10 mouse cellular contexts compared by ENCODE assay signal in the genomic region with DNA sequence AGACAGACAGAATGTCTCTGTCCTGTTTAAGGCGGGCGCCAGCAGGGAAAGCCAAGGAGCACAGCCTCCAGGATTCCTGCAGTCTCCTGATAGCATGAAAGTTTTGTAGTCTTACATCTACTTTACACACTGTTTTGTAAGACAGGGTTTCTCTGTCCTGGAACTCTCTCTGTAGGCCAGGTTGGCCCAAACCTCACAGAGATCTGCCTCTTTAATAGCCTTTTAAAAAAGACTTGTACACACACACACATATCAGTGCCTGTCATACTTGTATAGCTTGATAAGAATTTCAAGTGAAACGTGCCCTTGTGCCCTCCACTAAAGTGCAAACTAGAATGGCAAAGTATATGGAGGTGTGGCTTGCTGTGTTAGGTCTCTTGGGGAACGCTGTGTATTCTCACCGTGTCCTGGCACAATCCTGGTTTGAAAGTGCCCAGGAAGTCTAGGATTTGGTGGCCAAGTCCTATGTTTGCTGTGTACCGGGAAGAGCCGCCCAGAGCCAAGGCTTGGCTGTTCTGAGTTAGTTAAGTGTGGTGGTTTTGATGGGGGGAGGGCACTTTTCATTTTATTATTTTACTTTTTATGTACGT. TPM values are rescaled to one million over a fixed set of nuclear protein-coding genes. Genes with fewer than 3 reads are reported as not detected.
DNase-seq lines count a peak whose midpoint lies in the region; ATAC-seq and TF ChIP-seq lines count a peak whose summit lies in the region.
"Had no signal": no experiment of that assay in that cellular context is flagged by ENCODE, and none has a peak within 500 bp of the region (broad histone marks: within the 10 kb centered on the region; RNA-seq: fewer than 3 reads in every experiment).

No protein-coding gene starts in this region.

- DNase-seq in layer of hippocampus, adult 2 months (ENCODE audit: low spot score in 2 of 2), result no peak
- DNase-seq in layer of hippocampus, adult 9-11 months, result no peak
- no peak for DNase-seq in limb, embryonic 14.5 days (ENCODE audit: low spot score)
- no peak for DNase-seq in T-cell, adult 2 months (ENCODE audit: low spot score)
- DNase-seq: kidney, postnatal 36 days had no signal

- H3K4me1 ChIP-seq in embryonic fibroblast, embryonic 13.5 days (ENCODE audit: control insufficient read depth, insufficient read depth, low read length), result peaks cover 9% of the 10 kb centered on the region
- peaks cover 28% of the 10 kb centered on the region for H3K4me1 ChIP-seq in limb, embryonic 14.5 days (ENCODE audit: control insufficient read depth, insufficient read depth, low read length)
- peaks cover 44% of the 10 kb centered on the region for H3K4me1 ChIP-seq in neural tube, embryonic 13.5 days (replicated peaks)

- H3K4me3 ChIP-seq in layer of hippocampus, adult 2 months, result peak overlapping the region; percentile 93
- peak overlapping the region; percentile 84 for H3K4me3 ChIP-seq in embryonic fibroblast, embryonic 13.5 days (ENCODE audit: insufficient read depth, low read length)
- H3K4me3 ChIP-seq in limb, embryonic 14.5 days (replicated peaks; ENCODE audit: low read length), result peak overlapping the region; percentile 81
- H3K4me3 ChIP-seq in neural tube, embryonic 13.5 days, result peak overlapping the region; percentile 66

- no peak for ATAC-seq in limb, embryonic 14.5 days (ENCODE audit: low FRiP score, low read depth)
- no peak for ATAC-seq in neural tube, embryonic 13.5 days (ENCODE audit: low read depth)
- ATAC-seq in inflammation-experienced regulatory T-cells, adult 6 months, result no peak
- ATAC-seq in monocyte, adult 5-6 weeks (replicated peaks; ENCODE audit: insufficient number of reproducible peaks, low FRiP score, low TSS enrichment, poor library complexity, severe bottlenecking), result no peak
- ATAC-seq: activated CD4-positive, CD25-positive, alpha-beta regulatory T cell, adult 4 months had no signal

- H3K27me3 ChIP-seq in limb, embryonic 14.5 days (ENCODE audit: control insufficient read depth, insufficient read depth, low read length), result no peaks in the 10 kb centered on the region
- H3K27me3 ChIP-seq in neural tube, embryonic 13.5 days, result peaks cover 45% of the 10 kb centered on the region

- peak overlapping the region; percentile 74 for H3K9ac ChIP-seq in limb, embryonic 14.5 days (ENCODE audit: low read depth, low read length, severe bottlenecking)
- H3K9ac ChIP-seq in neural tube, embryonic 13.5 days, result peak overlapping the region; percentile 76

- peaks cover 37% of the 10 kb centered on the region for H3K36me3 ChIP-seq in limb, embryonic 14.5 days (ENCODE audit: control insufficient read depth, insufficient read depth, low read length)
- H3K36me3 ChIP-seq in neural tube, embryonic 13.5 days, result peaks cover 20% of the 10 kb centered on the region; the same call in 1 of the 2 replicates

- 76% methylated on average over 8 of the region's 8 CpGs for WGBS in limb, embryonic 14.5 days
- WGBS in neural tube, embryonic 13.5 days, result 83% methylated on average over 8 of the region's 8 CpGs

- no peaks in the 10 kb centered on the region for H3K9me3 ChIP-seq in limb, embryonic 14.5 days (ENCODE audit: control insufficient read depth, low read length)
- no peaks in the 10 kb centered on the region for H3K9me3 ChIP-seq in neural tube, embryonic 13.5 days

- peak overlapping the region; percentile 100 for H3K4me2 ChIP-seq in limb, embryonic 14.5 days (replicated peaks; ENCODE audit: low read depth, low read length, severe bottlenecking)
- peak overlapping the region; percentile 100 for H3K4me2 ChIP-seq in neural tube, embryonic 13.5 days

- TF ChIP-seq POLR2A in embryonic fibroblast, embryonic 13.5 days (IDR thresholded peaks at IDR 0.05; ENCODE audit: low read depth, low read length), result no peak
- TF ChIP-seq POLR2A in limb, embryonic 14.5 days (IDR thresholded peaks at IDR 0.05; ENCODE audit: borderline replicate concordance, extremely low read depth, insufficient read depth, insufficient read length), result no peak

- peak overlapping the region; percentile 32 for H3K27ac ChIP-seq in layer of hippocampus, adult 2 months
- H3K27ac ChIP-seq in embryonic fibroblast, embryonic 13.5 days (ENCODE audit: insufficient read depth, low read length), result 0 out of 2 replicates have a peak overlapping the region, but pooled peaks have one; percentile 34
- no peak overlapping the region for H3K27ac ChIP-seq in limb, embryonic 14.5 days (replicated peaks; ENCODE audit: low read depth, low read length)
- H3K27ac ChIP-seq in neural tube, embryonic 13.5 days (replicated peaks), result no peak overlapping the region

- no peak for TF ChIP-seq CTCF in layer of hippocampus, adult 2 months (conservative IDR thresholded peaks at IDR 0.05)
- no peak for TF ChIP-seq CTCF in embryonic fibroblast, embryonic 13.5 days (IDR thresholded peaks at IDR 0.05; ENCODE audit: borderline replicate concordance, insufficient read depth, low read length)

RNA-seq across cellular contexts. Expression of a gene that starts 2.7 kb away (rescaled TPM):
- 10 to 100 TPM; 19.4 to 23.2 TPM for total RNA-seq in layer of hippocampus, adult 2 months (2021)
- 10.7 and 13.0 TPM in 2 replicates for polyA plus RNA-seq in embryonic fibroblast, embryonic 13.5 days (2011; ENCODE audit: insufficient read length, low read depth, missing spikeins)
- 18.8 and 25.7 TPM in 2 replicates for polyA plus RNA-seq in limb, embryonic 14.5 days (2012; rRNA removed)
- 11.0 and 11.1 TPM in 2 replicates for polyA plus RNA-seq in limb, embryonic 14.5 days (2014; fragmentation: Nextera tagmentation; extraction: Ambion mirVana)
- polyA plus RNA-seq in neural tube, embryonic 13.5 days (2015; fragmentation: Nextera tagmentation; extraction: Ambion mirVana), result 4.5 TPM in 2 replicates
- polyA plus RNA-seq in inflammation-experienced regulatory T-cells, adult 6 months (2017; shearing (Covaris generic)), result 1 to 10 TPM; 3.0 to 4.2 (median 3.6) TPM
- 7.1 to 11.1 TPM (median 9.6 TPM) in 3 replicates for total RNA-seq in monocyte, adult 5-6 weeks (2017)

RNA-seq across cellular contexts. Expression of a gene that starts 15.2 kb away (rescaled TPM):
- total RNA-seq in layer of hippocampus, adult 2 months (2021), result 10 to 100 TPM; 10.5 to 10.8 TPM
- polyA plus RNA-seq in embryonic fibroblast, embryonic 13.5 days (2011; ENCODE audit: insufficient read length, low read depth, missing spikeins), result 21.0 and 23.2 TPM in 2 replicates
- 35.1 and 40.5 TPM in 2 replicates for polyA plus RNA-seq in limb, embryonic 14.5 days (2012; rRNA removed)
- 33.7 and 37.1 TPM in 2 replicates for polyA plus RNA-seq in limb, embryonic 14.5 days (2014; fragmentation: Nextera tagmentation; extraction: Ambion mirVana)
- polyA plus RNA-seq in neural tube, embryonic 13.5 days (2015; fragmentation: Nextera tagmentation; extraction: Ambion mirVana), result 19.1 and 20.6 TPM in 2 replicates
- 1 to 10 TPM; 3.2 to 4.6 (median 4.2) TPM for polyA plus RNA-seq in inflammation-experienced regulatory T-cells, adult 6 months (2017; shearing (Covaris generic))
- total RNA-seq in monocyte, adult 5-6 weeks (2017), result 6.7 to 8.8 TPM (median 7.8 TPM) in 3 replicates

RNA-seq across cellular contexts. Expression of a gene that starts 16.2 kb away (rescaled TPM):
- total RNA-seq in layer of hippocampus, adult 2 months (2021), result 10 to 100 TPM; 12.7 to 16.9 TPM
- 5.7 and 7.5 TPM in 2 replicates for polyA plus RNA-seq in embryonic fibroblast, embryonic 13.5 days (2011; ENCODE audit: insufficient read length, low read depth, missing spikeins)
- polyA plus RNA-seq in limb, embryonic 14.5 days (2012; rRNA removed), result 31.2 and 41.5 TPM in 2 replicates
- 25.4 and 27.4 TPM in 2 replicates for polyA plus RNA-seq in limb, embryonic 14.5 days (2014; fragmentation: Nextera tagmentation; extraction: Ambion mirVana)
- polyA plus RNA-seq in neural tube, embryonic 13.5 days (2015; fragmentation: Nextera tagmentation; extraction: Ambion mirVana), result 15.3 and 18.8 TPM in 2 replicates
- 10 to 100 TPM; 16.2 to 26.3 (median 18.9) TPM for polyA plus RNA-seq in inflammation-experienced regulatory T-cells, adult 6 months (2017; shearing (Covaris generic))
- 4.1 to 10.8 TPM (median 9.1 TPM) in 3 replicates for total RNA-seq in monocyte, adult 5-6 weeks (2017)

RNA-seq across cellular contexts. Expression of a gene that starts 22.5 kb away (rescaled TPM):
- total RNA-seq in layer of hippocampus, adult 2 months (2021), result 10 to 100 TPM; 26.8 to 29.7 TPM
- 7.4 and 10.8 TPM in 2 replicates for polyA plus RNA-seq in embryonic fibroblast, embryonic 13.5 days (2011; ENCODE audit: insufficient read length, low read depth, missing spikeins)
- 60.6 and 61.6 TPM in 2 replicates for polyA plus RNA-seq in limb, embryonic 14.5 days (2012; rRNA removed)
- 36.1 and 37.5 TPM in 2 replicates for polyA plus RNA-seq in limb, embryonic 14.5 days (2014; fragmentation: Nextera tagmentation; extraction: Ambion mirVana)
- 33.6 and 33.8 TPM in 2 replicates for polyA plus RNA-seq in neural tube, embryonic 13.5 days (2015; fragmentation: Nextera tagmentation; extraction: Ambion mirVana)
- 100 to 1,000 TPM; 107 to 167 (median 117) TPM for polyA plus RNA-seq in inflammation-experienced regulatory T-cells, adult 6 months (2017; shearing (Covaris generic))
- total RNA-seq in monocyte, adult 5-6 weeks (2017), result 7.5 to 11.4 TPM (median 10.5 TPM) in 3 replicates

RNA-seq across cellular contexts. Expression of a gene that starts 27.1 kb away (rescaled TPM):
- total RNA-seq in layer of hippocampus, adult 2 months (2021), result under 1 TPM; 0.69 to 0.76 TPM
- not detected in 2 replicates for polyA plus RNA-seq in embryonic fibroblast, embryonic 13.5 days (2011; ENCODE audit: insufficient read length, low read depth, missing spikeins)
- 1.0 and 1.7 TPM in 2 replicates for polyA plus RNA-seq in limb, embryonic 14.5 days (2012; rRNA removed)
- 0.93 and 1.3 TPM in 2 replicates for polyA plus RNA-seq in limb, embryonic 14.5 days (2014; fragmentation: Nextera tagmentation; extraction: Ambion mirVana)
- 1.2 and 1.3 TPM in 2 replicates for polyA plus RNA-seq in neural tube, embryonic 13.5 days (2015; fragmentation: Nextera tagmentation; extraction: Ambion mirVana)
- not detected for polyA plus RNA-seq in inflammation-experienced regulatory T-cells, adult 6 months (2017; shearing (Covaris generic))
- total RNA-seq in monocyte, adult 5-6 weeks (2017), result not detected in 3 replicates
- polyA plus RNA-seq: activated CD4-positive, CD25-positive, alpha-beta regulatory T cell, adult 4 months had no signal

Comparison
In these comparisons a context has a peak if more than half of its experiments do, and no peak if none do; other contexts are left out.
1. H3K27ac ChIP-seq: peak in layer of hippocampus, adult 2 months (single experiment) and embryonic fibroblast, embryonic 13.5 days (single experiment); none in limb, embryonic 14.5 days (single experiment) and neural tube, embryonic 13.5 days (single experiment).
2. Peak in every context shown above with its lines, with median percentiles within 50 percentile points of each other: H3K4me3 ChIP-seq.